Mouse (Mus musculus) liver, embryonic 11.5 days (tissue): Measurements from ENCODE around the gene Pfn3. TPM values are rescaled to one million over a fixed set of nuclear protein-coding genes. Genes with fewer than 3 reads are reported as not detected.
"Not testable (repeated sequence)": the region's sequence is repeated elsewhere in the genome, so short reads cannot be mapped to it uniquely, and the experiment has no call there.

ENCODE experiments used
- ATAC-seq: fragments of 200-750 bp; cut with Nextera tagmentation; replicated peaks from 2 replicates; pipeline ENCODE4 v1.8.0; 2017; ENCODE audit warnings: moderate number of reproducible peaks, mild to moderate bottlenecking, moderate TSS enrichment, moderate library complexity; ENCODE audit not compliant: low FRiP score
- DNase-seq: peaks from one replicate; pipeline ENCODE4 v3.0.0-alpha.2; 2017; ENCODE audit warnings: low spot score
- H3K27ac ChIP-seq: fragments of 300-500 bp; sonication (generic); 2 replicates; pipeline ENCODE4 v1.5.1; 2014; ENCODE audit warnings: mild to moderate bottlenecking, low read depth, low read length, control low read depth
- H3K27me3 ChIP-seq: fragments of 300-500 bp; sonication (generic); replicated peaks from 2 replicates; pipeline ENCODE4 v1.6.1; 2014; ENCODE audit warnings: low read length, mixed read lengths; ENCODE audit not compliant: control insufficient read depth, insufficient read depth
- H3K36me3 ChIP-seq: fragments of 300-500 bp; sonication (generic); 2 replicates; pipeline ENCODE4 v1.6.1; 2014; ENCODE audit warnings: mild to moderate bottlenecking, low read length, moderate library complexity, mixed read lengths; ENCODE audit not compliant: control insufficient read depth, insufficient read depth
- H3K4me1 ChIP-seq: fragments of 300-500 bp; sonication (generic); replicated peaks from 2 replicates; pipeline ENCODE4 v1.6.1; 2014; ENCODE audit warnings: low read length, mixed read lengths; ENCODE audit not compliant: control insufficient read depth, insufficient read depth
- H3K4me2 ChIP-seq: fragments of 300-500 bp; sonication (generic); 2 replicates; pipeline ENCODE4 v1.6.1; 2014; ENCODE audit warnings: mild to moderate bottlenecking, control low read depth, moderate library complexity
- H3K4me3 ChIP-seq: fragments of 300-500 bp; sonication (generic); 2 replicates; pipeline ENCODE4 v1.5.1; 2014; ENCODE audit warnings: low read depth, low read length, control low read depth
- H3K9ac ChIP-seq: fragments of 300-500 bp; sonication (generic); 2 replicates; pipeline ENCODE4 v1.6.1; 2014; ENCODE audit warnings: low read depth, low read length, control low read depth
- H3K9me3 ChIP-seq: fragments of 300-500 bp; sonication (generic); 2 replicates; pipeline ENCODE4 v1.6.1; 2016; ENCODE audit warnings: low read length, inconsistent platforms, mixed read lengths; ENCODE audit not compliant: control insufficient read depth
- WGBS: fragments of 180-500 bp; shearing (Covaris S2); extraction: QIAGEN DNeasy Blood & Tissue Kit; methylation state at CpG from one replicate; pipeline ENCODE4 v1.1.7; 2014; 5-methylcytosine and 5-hydroxymethylcytosine counted together
- polyA plus RNA-seq: library from polyadenylated mRNA; unstranded; fragments of >200 nt; fragmentation: Nextera tagmentation; extraction: Ambion mirVana; gene quantifications from 2 replicates; pipeline ENCODE4 v1.2.1, GENCODE M21; 2014

Gene Pfn3
- polyA plus RNA-seq, 1 experiment from 2014 or later, result not detected

- Histone ChIP-seq H3K9ac (peak overlapping the region; percentile 59; the same call in 1 of the 2 replicates), H3K36me3 (no peaks in the 10 kb centered on the region; the same call in 1 of the 2 replicates), H3K27me3 (no peaks in the 10 kb centered on the region), H3K4me1 (peaks cover 27% of the 10 kb centered on the region), H3K4me2 (peak overlapping the region; percentile 95), H3K27ac (no peak overlapping the region; the same call in 1 of the 2 replicates), H3K9me3 (no peaks in the 10 kb centered on the region), H3K4me3 (peak overlapping the region; percentile 90)
- 44% methylated on average over 9 of the region's 9 CpGs for WGBS
- no peak for ATAC-seq
- no peak for DNase-seq
Measured at GRCm38 (mm10) chr13:55443799-55444285, 28.8 kb upstream of the Pfn3 start.

GRCm38 (mm10) chr13:55437111-55437629, 22.1 kb upstream of the Pfn3 start:
- H3K9me3 ChIP-seq, result not testable (repeated sequence)
- WGBS, result 72% methylated on average over 14 of the region's 15 CpGs

DNA sequence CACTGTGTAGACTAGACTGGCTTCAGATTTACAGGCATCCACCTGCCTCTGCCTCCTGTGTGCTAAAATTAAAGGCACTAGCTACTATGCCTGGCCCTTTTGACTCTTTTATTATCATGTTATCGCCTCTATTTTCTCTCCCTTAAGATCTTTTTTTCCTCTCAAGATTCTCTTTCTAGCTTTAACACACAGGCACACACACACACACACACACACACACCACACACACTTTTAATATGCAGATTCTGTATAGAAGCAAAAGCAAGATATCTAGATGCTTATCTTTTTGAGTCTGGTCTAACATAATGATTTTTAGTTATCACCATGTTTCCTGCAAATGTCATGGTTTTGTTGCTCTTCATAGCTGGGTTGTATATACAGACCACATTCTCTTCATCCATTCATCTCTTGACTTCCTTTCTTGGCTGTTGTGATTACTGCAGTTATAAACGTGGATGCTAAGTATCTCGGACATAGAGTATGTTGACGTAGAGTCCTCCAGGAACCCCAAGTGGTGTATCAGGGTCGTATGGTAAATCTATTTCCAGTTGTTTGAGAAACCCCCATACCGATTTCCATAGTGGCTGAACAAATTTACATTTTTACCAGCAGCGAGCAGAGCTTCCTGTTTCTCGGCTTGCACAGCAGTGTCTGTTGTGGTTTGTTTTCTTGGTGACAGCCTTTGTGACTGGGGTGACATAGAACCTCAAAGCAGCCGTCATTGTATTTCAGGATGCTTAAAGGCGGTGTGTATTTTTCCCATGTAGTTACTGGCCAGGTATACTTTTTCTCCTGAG, 17.1 kb upstream of the Pfn3 start:
- WGBS, result 51% methylated on average over 10 of the region's 10 CpGs
- Histone ChIP-seq H3K27ac (no peak overlapping the region), H3K9ac (no peak overlapping the region), H3K4me2 (no peak overlapping the region), H3K27me3 (no peaks in the 10 kb centered on the region), H3K9me3 (no peaks in the 10 kb centered on the region), H3K4me1 (no peaks in the 10 kb centered on the region), H3K36me3 (no peaks in the 10 kb centered on the region), H3K4me3 (no peak overlapping the region)
- ATAC-seq, result no peak
- DNase-seq, result no peak

More at GRCm38 (mm10) chr13:55437111-55437629, 22.1 kb upstream of the Pfn3 start:
- not testable (repeated sequence) for ATAC-seq, H3K27me3 ChIP-seq, H3K4me1 ChIP-seq, H3K4me2 ChIP-seq, H3K4me3 ChIP-seq, DNase-seq, H3K9ac ChIP-seq, H3K36me3 ChIP-seq, H3K27ac ChIP-seq

GRCm38 (mm10) chr13:55430566-55430965, 15.5 kb upstream of the Pfn3 start:
- Histone ChIP-seq H3K4me1 (no peaks in the 10 kb centered on the region), H3K4me3 (no peak overlapping the region), H3K9ac (no peak overlapping the region), H3K4me2 (no peak overlapping the region), H3K9me3 (no peaks in the 10 kb centered on the region), H3K27ac (no peak overlapping the region), H3K36me3 (no peaks in the 10 kb centered on the region), H3K27me3 (no peaks in the 10 kb centered on the region)
- WGBS, result 76% methylated on average over 2 of the region's 2 CpGs
- DNase-seq, result no peak
- no peak for ATAC-seq

DNA sequence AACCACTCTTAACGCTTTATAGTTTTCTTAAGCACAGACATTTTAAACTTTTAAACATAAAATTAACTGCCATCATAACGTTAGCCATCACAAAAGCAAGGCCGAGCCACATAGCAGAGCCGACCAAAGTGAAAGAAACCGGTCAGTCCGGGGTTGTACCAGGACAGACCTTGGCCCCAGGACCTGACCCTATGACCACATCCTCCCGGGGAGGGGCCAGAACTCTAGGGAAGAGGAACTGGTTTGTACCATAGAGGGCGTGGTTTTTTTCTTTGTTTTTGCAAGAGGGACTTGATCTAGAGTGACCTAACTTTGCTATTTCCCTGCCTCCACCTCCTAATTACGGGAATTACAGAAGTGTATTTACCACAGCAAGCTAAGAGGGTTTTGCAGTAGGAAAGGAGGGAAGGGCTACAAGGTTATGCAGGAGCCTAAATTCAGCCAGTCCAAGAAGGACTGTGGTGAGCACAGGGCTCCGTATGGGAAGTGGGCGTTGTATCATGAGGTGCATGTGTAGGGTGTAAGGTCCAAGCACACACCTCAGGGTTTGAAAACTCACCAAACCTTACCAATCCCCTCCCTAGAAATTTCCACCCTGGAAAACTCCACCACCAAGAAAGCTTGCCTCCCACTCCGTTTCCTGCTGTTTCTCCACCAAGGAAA, 14.3 kb upstream of the Pfn3 start:
- Histone ChIP-seq H3K9ac (no peak overlapping the region), H3K9me3 (no peaks in the 10 kb centered on the region), H3K27me3 (no peaks in the 10 kb centered on the region), H3K4me3 (no peak overlapping the region), H3K4me2 (peak overlapping the region; percentile 5; the same call in 1 of the 2 replicates), H3K27ac (no peak overlapping the region), H3K36me3 (no peaks in the 10 kb centered on the region), H3K4me1 (no peaks in the 10 kb centered on the region)
- ATAC-seq, result peak; percentile 66; the same call in 1 of the 2 replicates
- no peak for DNase-seq
- WGBS, result 46% methylated on average over 12 of the region's 12 CpGs

- Histone ChIP-seq H3K9me3 (no peaks in the 10 kb centered on the region), H3K27me3 (peaks cover 15% of the 10 kb centered on the region), H3K4me3 (peak within 1 kb of the TSS; percentile 38), H3K36me3 (no peaks in the 10 kb centered on the region), H3K9ac (peak within 1 kb of the TSS; percentile 10; the same call in 1 of the 2 replicates), H3K27ac (peak within 1 kb of the TSS; percentile 21; the same call in 1 of the 2 replicates), H3K4me2 (peak within 1 kb of the TSS; percentile 47), H3K4me1 (no peaks in the 10 kb centered on the region)
- DNase-seq, result no peak
- ATAC-seq, result no peak
- 76% methylated on average over 10 of the region's 10 CpGs for WGBS
Measured at GRCm38 (mm10) chr13:55426613-55427012, 11.6 kb upstream of the Pfn3 start, which contains the start of gene F12. F12 (minus strand) TSS chr13:55426793.

- 14% methylated on average over 35 of the region's 35 CpGs for WGBS
- Histone ChIP-seq H3K27me3 (peaks cover 52% of the 10 kb centered on the region), H3K4me2 (peak overlapping the region; percentile 16; the same call in 1 of the 2 replicates), H3K9ac (no peak overlapping the region), H3K9me3 (no peaks in the 10 kb centered on the region), H3K36me3 (no peaks in the 10 kb centered on the region), H3K27ac (no peak overlapping the region), H3K4me3 (0 out of 2 replicates have a peak overlapping the region, but pooled peaks have one; percentile 3), H3K4me1 (peaks cover 7% of the 10 kb centered on the region; the same call in 1 of the 2 replicates)
- DNase-seq (peak; percentile 67), ATAC-seq (0 out of 2 replicates have a peak, but pooled peaks have one; percentile 24)
Measured at GRCm38 (mm10) chr13:55420933-55421800, 6.1 kb upstream of the Pfn3 start.
